Mouse (Mus musculus) urinary bladder, adult 2 months (tissue): ENCODE results near the gene Scn10a. TPM values are rescaled to one million over a fixed set of nuclear protein-coding genes. Genes with fewer than 3 reads are reported as not detected.

Experiments
- DNase-seq: peaks from one replicate; pipeline ENCODE4 v3.0.0; 2022; ENCODE audit warnings: low spot score
- polyA plus RNA-seq: library from polyadenylated mRNA; depleted of rRNA; stranded (reverse); fragments of >200 nt; gene quantifications from 2 replicates; pipeline ENCODE4 v1.2.3, GENCODE M21; 2012; rRNA removed

Gene Scn10a
- polyA plus RNA-seq, 1 experiment = not detected

DNA sequence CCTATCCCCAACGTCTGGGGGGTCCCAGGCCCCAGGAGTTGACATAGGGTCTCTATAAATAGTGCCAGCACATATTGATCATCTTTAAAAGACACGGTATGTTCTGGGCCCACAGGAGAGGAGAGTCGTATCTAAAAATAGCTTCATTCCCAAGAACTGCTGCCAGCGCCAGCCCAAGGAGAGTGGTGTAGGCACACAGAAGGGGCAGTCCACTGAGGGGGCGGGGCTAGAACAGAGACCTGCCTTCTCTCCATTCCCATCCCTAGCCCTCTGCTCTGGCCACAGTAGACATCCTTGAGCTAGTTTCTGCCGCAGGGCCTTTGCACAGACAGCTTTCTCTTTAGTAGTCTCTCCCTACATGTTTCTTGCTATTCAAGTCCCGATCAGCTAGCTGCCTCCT lies 144.8 kb downstream of the Scn10a start:
- no peak for DNase-seq

DNA sequence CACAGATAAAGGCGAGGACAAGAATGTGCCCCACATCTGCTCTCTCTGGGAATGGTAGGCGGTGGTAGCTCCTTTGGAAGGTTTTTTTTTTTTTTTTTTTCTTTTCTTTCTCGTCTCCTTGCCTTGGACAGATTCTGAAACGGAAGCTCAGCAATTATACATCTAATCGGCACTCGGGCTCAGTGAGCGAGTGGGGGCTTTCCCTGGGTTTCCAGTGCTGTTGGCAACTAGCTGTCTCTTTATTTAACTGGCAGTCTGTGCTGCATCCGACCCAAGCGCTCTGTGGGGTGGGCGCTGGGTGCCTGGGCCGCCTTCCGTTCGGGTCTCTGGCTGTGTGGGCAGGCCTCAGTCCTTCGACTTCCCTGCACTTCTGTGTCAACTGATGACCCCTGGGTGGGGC lies 146.1 kb downstream of the Scn10a start:
- no peak for DNase-seq

DNA sequence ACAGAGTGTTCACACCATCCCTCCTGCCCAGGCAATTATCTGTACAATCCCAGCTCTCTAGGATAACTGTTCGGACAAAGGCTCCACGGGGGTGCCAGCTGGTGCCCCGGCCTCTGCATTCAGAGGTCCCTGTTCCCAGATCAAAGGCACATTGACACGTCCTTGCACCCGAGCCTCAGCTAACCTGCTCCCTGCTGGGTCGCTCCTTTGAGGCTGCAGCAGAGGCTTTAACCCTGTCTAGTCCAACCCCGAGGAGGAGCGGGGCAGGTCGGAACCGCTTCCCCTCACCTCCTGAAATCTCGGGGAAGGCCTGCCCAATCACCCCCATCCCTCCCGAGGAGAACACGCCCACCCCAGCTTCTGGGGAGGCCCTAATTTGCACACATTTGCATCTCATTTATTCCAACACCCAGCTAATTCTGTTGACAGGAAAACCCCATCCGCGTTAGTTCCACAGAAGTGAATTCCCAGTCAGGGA lies 147.7 kb downstream of the Scn10a start:
- DNase-seq = no peak

DNA sequence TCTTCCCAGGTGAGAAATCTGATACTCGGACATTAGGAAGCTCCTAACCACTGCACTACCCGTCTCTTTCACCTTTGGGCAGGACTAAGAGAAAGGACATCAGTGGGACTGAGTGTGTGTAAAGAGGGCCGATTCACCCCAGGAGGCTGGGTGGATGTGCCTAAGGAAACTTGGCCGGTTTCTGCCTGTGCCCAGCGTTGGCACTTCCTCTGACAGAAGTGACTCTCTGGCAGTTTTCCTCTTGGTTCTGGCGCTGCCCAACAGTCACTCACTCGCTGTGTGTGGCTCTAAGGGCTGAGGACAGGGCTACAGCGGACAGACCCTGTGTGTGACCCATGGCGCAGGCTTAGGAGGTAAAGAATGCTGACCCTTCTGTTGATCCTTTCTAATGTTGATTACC lies 148.5 kb downstream of the Scn10a start:
- DNase-seq = no peak

DNA sequence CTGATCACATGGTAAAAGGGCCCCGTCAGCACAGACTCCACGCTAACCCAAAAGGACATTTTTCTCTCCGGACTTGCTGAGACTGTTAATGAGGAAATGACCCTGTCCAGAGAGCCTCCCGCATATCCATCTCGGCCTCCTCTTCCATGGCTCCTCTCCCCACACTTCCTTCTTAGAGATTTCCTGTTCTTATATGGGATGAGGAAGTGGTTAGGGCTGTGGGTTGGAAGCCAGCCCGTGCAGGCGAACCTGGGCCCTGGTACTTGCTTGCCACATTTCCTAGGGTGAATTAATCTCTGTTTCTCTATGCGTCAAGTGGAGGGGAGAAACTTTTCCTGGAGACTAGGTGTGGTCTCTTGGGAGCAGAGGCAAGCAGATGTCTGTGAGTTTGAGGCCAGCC lies 150.4 kb downstream of the Scn10a start:
- no peak for DNase-seq

DNA sequence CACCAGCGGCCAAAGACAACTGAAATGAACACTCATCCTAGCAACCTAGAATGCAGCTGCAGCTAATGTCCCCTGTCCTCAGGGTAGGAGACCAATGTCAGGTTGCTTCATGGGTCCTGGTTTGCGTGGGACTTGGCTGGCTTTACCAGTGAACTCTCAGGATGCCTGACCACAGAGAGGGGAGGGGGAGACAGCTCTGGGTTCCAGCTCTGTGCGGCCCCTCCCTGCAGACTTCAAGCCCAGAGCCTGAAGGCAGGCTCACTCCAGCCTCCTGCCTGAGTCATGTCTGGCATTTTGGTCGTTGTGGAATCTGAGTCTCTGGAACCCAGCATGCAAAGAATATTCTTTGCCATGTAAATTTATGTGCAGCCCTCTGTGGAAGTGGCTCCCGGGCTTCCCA lies 151.3 kb downstream of the Scn10a start:
- DNase-seq = no peak

DNA sequence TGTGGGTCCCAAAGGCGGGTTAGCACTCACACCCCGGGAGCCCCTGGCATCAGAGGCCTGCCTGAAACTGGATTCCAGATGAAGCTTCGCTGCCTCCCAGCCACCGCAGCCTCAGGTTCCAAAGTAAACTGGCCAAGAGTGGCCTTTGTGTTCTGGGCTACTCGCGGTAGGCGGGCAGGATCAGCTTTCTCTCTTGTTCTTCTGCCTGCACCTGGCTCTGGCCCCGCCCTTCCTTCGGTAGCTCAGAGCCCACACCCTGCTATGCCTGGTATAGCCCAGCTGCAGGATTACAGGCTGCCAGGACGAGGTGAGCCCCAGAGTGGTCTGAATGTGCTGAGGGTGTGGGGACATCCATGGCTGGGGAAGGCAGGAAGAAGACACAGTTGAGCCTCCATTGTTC lies 152.9 kb downstream of the Scn10a start:
- DNase-seq = no peak

DNA sequence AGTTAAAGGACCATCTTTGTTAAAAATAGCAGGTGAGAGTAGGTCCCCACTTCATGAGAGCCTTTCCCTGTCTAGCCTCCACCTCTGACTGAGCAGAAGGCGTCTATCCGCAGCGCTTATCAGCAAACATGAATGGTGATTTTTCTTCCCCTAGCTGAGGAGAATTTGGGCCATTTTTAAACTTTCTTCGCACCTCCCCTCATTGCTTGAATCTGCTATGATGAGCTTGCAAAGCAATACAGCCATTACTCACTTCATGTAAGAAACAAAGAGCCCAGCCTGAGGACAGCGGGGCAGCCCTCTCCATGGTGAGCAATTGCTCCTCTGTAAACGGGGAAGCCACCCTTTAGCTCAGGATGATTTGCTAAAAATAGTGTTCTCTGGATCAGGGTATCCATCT lies 154.3 kb downstream of the Scn10a start:
- DNase-seq = no peak

DNA sequence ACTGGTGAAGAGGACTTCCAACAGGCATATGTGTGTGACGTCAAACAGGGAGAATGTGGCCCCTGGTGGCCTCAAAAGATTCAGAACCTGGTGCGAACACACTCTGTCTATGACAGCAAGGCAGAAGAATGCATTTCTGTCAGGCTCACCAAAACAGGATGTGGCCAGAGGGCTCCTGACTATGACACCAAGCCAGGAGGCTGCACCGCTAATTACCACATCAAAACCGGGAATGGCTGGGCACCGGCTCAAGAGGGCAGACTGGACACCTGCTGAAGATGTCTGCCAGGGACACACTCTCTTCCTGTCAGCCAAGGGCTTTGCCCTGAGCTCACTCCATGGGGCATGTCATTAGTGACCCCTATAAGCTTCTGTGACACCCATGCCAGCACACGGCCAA lies 155.5 kb downstream of the Scn10a start:
- DNase-seq = no peak

DNA sequence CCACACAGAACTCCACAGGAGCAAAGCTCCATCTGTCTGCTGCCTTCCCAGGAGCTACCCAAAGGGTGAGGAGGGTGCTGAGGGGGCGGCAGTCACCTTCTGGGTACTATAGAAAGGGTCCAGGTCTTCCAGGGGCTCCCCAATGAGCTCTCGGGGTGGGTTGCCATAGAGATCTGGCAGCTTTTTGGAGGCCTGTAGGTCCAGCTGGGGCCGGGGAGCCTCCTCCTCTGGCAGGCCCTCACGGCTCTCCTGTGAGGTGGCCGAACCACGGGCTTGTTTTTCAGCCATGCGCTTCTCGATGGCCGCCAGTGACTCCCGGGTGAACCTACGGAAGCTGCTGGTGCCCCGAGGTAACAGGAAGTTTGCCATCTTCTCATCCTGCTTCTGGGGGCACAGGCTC lies 156.9 kb downstream of the Scn10a start:
- DNase-seq = no peak

DNA sequence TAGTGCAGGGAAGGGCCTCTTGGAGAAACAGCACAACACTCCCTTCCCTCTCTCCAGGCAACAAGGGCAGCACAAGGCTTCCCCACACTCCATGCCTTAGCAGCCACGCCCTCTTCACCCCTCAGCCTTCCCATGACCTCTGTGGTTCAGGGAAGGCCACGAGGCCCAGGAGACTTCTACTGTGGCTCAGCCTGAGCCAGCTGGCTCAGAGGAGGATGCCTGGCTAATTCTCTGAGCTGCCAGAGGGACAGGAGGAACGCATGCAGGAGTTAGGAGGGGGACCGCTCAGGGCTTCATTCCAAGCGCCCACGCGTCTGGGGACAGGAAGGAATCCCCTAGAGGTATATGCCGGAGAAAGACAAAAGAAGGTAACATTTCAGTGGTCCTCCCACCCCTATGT lies 157.4 kb downstream of the Scn10a start:
- DNase-seq = no peak

DNA sequence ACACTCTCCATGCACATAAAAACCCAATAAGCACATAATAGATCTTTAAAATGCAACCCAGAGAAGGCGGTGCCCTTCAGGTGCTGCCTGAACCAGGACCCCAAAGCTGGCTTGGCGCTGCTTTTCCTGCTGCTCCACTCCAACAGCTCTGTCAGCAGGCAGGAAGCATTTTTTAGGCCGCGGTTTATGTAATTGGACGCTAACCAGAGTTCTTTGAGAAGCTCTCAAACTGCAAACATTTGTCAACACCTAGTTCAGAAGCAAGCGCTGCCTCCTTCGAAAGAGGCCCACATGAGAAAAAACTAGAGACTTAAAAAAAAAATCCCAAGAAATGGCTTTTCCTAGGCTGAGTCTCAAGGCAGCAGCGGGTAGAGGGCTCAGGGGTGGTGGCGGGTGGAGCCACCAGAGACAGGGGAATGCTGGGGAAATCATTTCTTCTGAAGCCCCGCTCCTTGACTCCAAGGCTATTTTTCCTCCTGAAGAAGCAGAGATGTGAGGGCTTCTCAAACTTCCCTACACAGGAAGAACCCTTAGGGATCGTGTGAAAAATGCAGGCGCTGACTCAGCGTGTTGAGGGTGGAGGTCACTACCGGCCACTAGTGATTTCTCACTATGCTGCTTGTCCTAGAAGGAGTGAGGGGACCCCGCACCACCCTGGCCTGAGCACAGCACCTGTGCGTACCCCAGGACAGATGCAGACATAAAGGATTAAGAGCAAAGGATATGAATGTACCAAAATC lies 159.4 kb downstream of the Scn10a start:
- no peak for DNase-seq

Other genes with a start within 250 kb of the Scn10a start
- gene Scn5a, start 140.3 kb downstream of the Scn10a start, polyA plus RNA-seq = 0.23 and 0.38 TPM in 2 replicates
- 0.01 TPM in 2 replicates for gene Scn11a, start 106.1 kb upstream of the Scn10a start, polyA plus RNA-seq
- gene Wdr48, start 175.6 kb upstream of the Scn10a start, polyA plus RNA-seq = 42.2 and 42.5 TPM in 2 replicates
- 27.6 and 30.6 TPM in 2 replicates for gene Gorasp1, start 218.2 kb upstream of the Scn10a start, polyA plus RNA-seq
- 1.2 and 1.4 TPM in 2 replicates for gene Ttc21a, start 218.3 kb upstream of the Scn10a start, polyA plus RNA-seq